Mouse (Mus musculus) heart, postnatal 36 days (tissue): ENCODE data around the gene Myof. TPM values are rescaled to one million over a fixed set of nuclear protein-coding genes. Genes with fewer than 3 reads are reported as not detected.

Source experiments
- DNase-seq, 2 experiments: peaks; one replicate each; pipeline ENCODE4 v3.0.0; 2021 to 2022
- intact Hi-C: fragments of 180-260 bp; cut with DNase I; formaldehyde crosslinking; loops from one replicate; pipeline ENCODE4 v1.15.1; 2025
- total RNA-seq, 2 experiments: library from RNA; stranded (reverse); gene quantifications; 2 replicates each; pipeline ENCODE4 v1.2.3; 2021

The Myof gene
- total RNA-seq, 2 experiments from 2014 or later, result 10.3 to 10.8 TPM

- no peak for DNase-seq
- intact Hi-C loops, result no loop called here
Measured at GRCm38 (mm10) chr19:38014443-38014842, 28.9 kb downstream of the Myof start.

- intact Hi-C loops, result no loop called here
- no peak for DNase-seq
Measured at GRCm38 (mm10) chr19:38011379-38011778, 32.0 kb downstream of the Myof start.

GRCm38 (mm10) chr19:38004809-38005380, 38.5 kb downstream of the Myof start:
- intact Hi-C loops, result loop anchor here (5.0 kb wide), 2 partner anchors 37 to 48 kb away; partner anchors contain the start of gene Myof
- peak in 1 of 2 experiments; percentile 28 for DNase-seq

GRCm38 (mm10) chr19:38003671-38004521, 39.5 kb downstream of the Myof start:
- intact Hi-C loops, result loop anchor here (5.0 kb wide), 1 partner anchor 38 kb away; the partner anchor contains the start of gene Myof
- DNase-seq, result peak; percentile 32 to 52

- intact Hi-C loops, result loop anchor here (5.0 kb wide), 1 partner anchor 39 kb away; the partner anchor contains the start of gene Myof
Measured at GRCm38 (mm10) chr19:38002816-38003215, 40.6 kb downstream of the Myof start.

GRCm38 (mm10) chr19:38000990-38001389, 42.4 kb downstream of the Myof start:
- no peak for DNase-seq
- intact Hi-C loops, result loop anchor here (5.0 kb wide), 1 partner anchor 41 kb away; the partner anchor contains the start of gene Myof

More at GRCm38 (mm10) chr19:38002816-38003215, 40.6 kb downstream of the Myof start:
- DNase-seq, result no peak

- intact Hi-C loops, result loop anchor here (5.0 kb wide), 1 partner anchor 42 kb away; the partner anchor contains the start of gene Myof
- DNase-seq, result no peak
Measured at GRCm38 (mm10) chr19:37999941-38000340, 43.4 kb downstream of the Myof start.

- no peak for DNase-seq
- intact Hi-C loops, result no loop called here
Measured at GRCm38 (mm10) chr19:37994301-37994700, 49.1 kb downstream of the Myof start.

- no peak for DNase-seq
- intact Hi-C loops, result no loop called here
Measured at GRCm38 (mm10) chr19:37992184-37992554, 51.2 kb downstream of the Myof start.

GRCm38 (mm10) chr19:37991399-37992183, 51.8 kb downstream of the Myof start:
- DNase-seq, result peak in 1 of 2 experiments; percentile 11
- intact Hi-C loops, result no loop called here

GRCm38 (mm10) chr19:37989971-37990370, 53.4 kb downstream of the Myof start:
- intact Hi-C loops, result no loop called here
- no peak for DNase-seq

- DNase-seq, result no peak
- intact Hi-C loops, result no loop called here
Measured at GRCm38 (mm10) chr19:37988156-37988555, 55.2 kb downstream of the Myof start.

GRCm38 (mm10) chr19:37985730-37986129, 57.6 kb downstream of the Myof start:
- no peak for DNase-seq
- intact Hi-C loops, result no loop called here

GRCm38 (mm10) chr19:37975951-37976350, 67.4 kb downstream of the Myof start:
- no peak for DNase-seq
- intact Hi-C loops, result no loop called here

- intact Hi-C loops, result no loop called here
- DNase-seq, result no peak
Measured at GRCm38 (mm10) chr19:37970571-37970970, 72.8 kb downstream of the Myof start.

GRCm38 (mm10) chr19:37970004-37970403, 73.4 kb downstream of the Myof start:
- intact Hi-C loops, result no loop called here
- no peak for DNase-seq

GRCm38 (mm10) chr19:37965828-37966227, 77.5 kb downstream of the Myof start:
- DNase-seq, result no peak
- intact Hi-C loops, result no loop called here

GRCm38 (mm10) chr19:37963421-37963820, 80.0 kb downstream of the Myof start:
- intact Hi-C loops, result no loop called here
- no peak for DNase-seq

GRCm38 (mm10) chr19:37960791-37961190, 82.6 kb downstream of the Myof start:
- intact Hi-C loops, result no loop called here
- DNase-seq, result no peak

GRCm38 (mm10) chr19:37959543-37960215, 83.7 kb downstream of the Myof start:
- intact Hi-C loops, result loop anchor here (5.0 kb wide), 1 partner anchor 48 kb away; no protein-coding TSS in a partner anchor
- no peak for DNase-seq
